Mouse (Mus musculus) neural tube, embryonic 12.5 days (tissue): ENCODE data around the gene Lmbr1. TPM values are rescaled to one million over a fixed set of nuclear protein-coding genes. Genes with fewer than 3 reads are reported as not detected.

Source experiments
- ATAC-seq: fragments of 200-750 bp; cut with Nextera tagmentation; 2 replicates; pipeline ENCODE4 v1.8.0; 2017; ENCODE audit warnings: low read depth, mild to moderate bottlenecking, moderate TSS enrichment, moderate library complexity; ENCODE audit not compliant: low FRiP score
- H3K27ac ChIP-seq: fragments of 300-500 bp; sonication (generic); 2 replicates; pipeline ENCODE4 v1.5.1; 2016
- H3K27me3 ChIP-seq: fragments of 300-500 bp; sonication (generic); replicated peaks from 2 replicates; pipeline ENCODE4 v1.6.1; 2016; ENCODE audit warnings: mild to moderate bottlenecking
- H3K36me3 ChIP-seq: fragments of 300-500 bp; sonication (generic); 2 replicates; pipeline ENCODE4 v1.6.1; 2016; ENCODE audit warnings: mild to moderate bottlenecking
- H3K4me1 ChIP-seq: fragments of 300-500 bp; sonication (generic); 2 replicates; pipeline ENCODE4 v1.6.1; 2016
- H3K4me2 ChIP-seq: fragments of 300-500 bp; sonication (generic); replicated peaks from 2 replicates; pipeline ENCODE4 v1.6.1; 2016; ENCODE audit warnings: mild to moderate bottlenecking
- H3K4me3 ChIP-seq: fragments of 300-500 bp; sonication (generic); 2 replicates; pipeline ENCODE4 v1.5.1; 2016
- H3K9ac ChIP-seq: fragments of 300-500 bp; sonication (generic); 2 replicates; pipeline ENCODE4 v1.6.1; 2016; ENCODE audit warnings: mild to moderate bottlenecking
- H3K9me3 ChIP-seq: fragments of 300-500 bp; sonication (generic); 2 replicates; pipeline ENCODE4 v1.6.1; 2016; ENCODE audit warnings: mild to moderate bottlenecking
- WGBS: fragments of 180-500 bp; shearing (Covaris S2); methylation state at CpG from one replicate; pipeline ENCODE4 v1.1.7; 2016; 5-methylcytosine and 5-hydroxymethylcytosine counted together
- microRNA-seq: library from miRNA; unstranded; fragments of <30 nt; microRNA quantifications from one replicate; pipeline ENCODE4, GENCODE M21; 2017
- polyA plus RNA-seq: library from polyadenylated mRNA; unstranded; fragments of >200 nt; fragmentation: Nextera tagmentation; extraction: Ambion mirVana; gene quantifications from 2 replicates; pipeline ENCODE4 v1.2.1, GENCODE M21; 2016

Gene Lmbr1
- polyA plus RNA-seq, 1 experiment from 2014 or later, result 17.6 TPM

- no peaks in the 10 kb centered on the region for H3K27me3 ChIP-seq
- H3K27ac ChIP-seq, result peak within 1 kb of the TSS; percentile 70
- peak; percentile 97 for ATAC-seq
- peak within 1 kb of the TSS; percentile 70 for H3K4me2 ChIP-seq
- H3K4me1 ChIP-seq, result peaks cover 3% of the 10 kb centered on the region; the same call in 1 of the 2 replicates
- H3K9me3 ChIP-seq, result no peaks in the 10 kb centered on the region
- peak within 1 kb of the TSS; percentile 81 for H3K9ac ChIP-seq
- H3K4me3 ChIP-seq, result peak within 1 kb of the TSS; percentile 54
- WGBS, result under 1% methylated on average over 69 of the region's 70 CpGs
- H3K36me3 ChIP-seq, result no peaks in the 10 kb centered on the region
These were observed 182.5 kb downstream of the Lmbr1 start, which contains the start of gene Rnf32 for GRCm38 (mm10) chr5:29195570-29196263. TSS of gene Rnf32 (plus strand) at chr5:29195992.

GRCm38 (mm10) chr5:29195231-29195569, 183.0 kb downstream of the Lmbr1 start:
- peak overlapping the region; percentile 54 for H3K4me3 ChIP-seq
- peak overlapping the region; percentile 70 for H3K4me2 ChIP-seq
- H3K9me3 ChIP-seq, result no peaks in the 10 kb centered on the region
- peak overlapping the region; percentile 81 for H3K9ac ChIP-seq
- WGBS, result 3% methylated on average over 9 of the region's 9 CpGs
- H3K36me3 ChIP-seq, result no peaks in the 10 kb centered on the region
- peak overlapping the region; percentile 70 for H3K27ac ChIP-seq
- no peak for ATAC-seq
- no peaks in the 10 kb centered on the region for H3K27me3 ChIP-seq
- H3K4me1 ChIP-seq, result peaks cover 3% of the 10 kb centered on the region; the same call in 1 of the 2 replicates

DNA sequence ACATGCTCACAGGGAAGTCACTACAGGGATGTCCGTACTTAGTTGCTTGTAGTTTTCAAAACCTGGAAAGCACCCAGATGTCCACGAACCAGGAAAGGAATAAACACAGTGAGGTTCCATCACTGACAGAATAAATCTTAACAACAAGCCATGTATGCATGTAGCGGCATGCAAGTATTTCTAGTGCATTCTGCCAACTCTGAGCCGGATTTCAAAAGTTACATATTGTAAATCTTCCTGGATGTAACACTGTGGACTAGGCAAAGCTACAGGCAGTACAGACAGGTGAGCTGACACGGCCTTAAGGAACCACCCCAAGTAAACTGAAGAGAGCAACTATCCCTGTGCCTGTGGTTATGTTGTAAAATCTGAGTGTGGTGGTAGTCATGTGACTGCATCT, 191.4 kb downstream of the Lmbr1 start:
- Histone ChIP-seq H3K4me1 (no peaks in the 10 kb centered on the region), H3K9ac (no peak overlapping the region), H3K4me3 (no peak overlapping the region), H3K36me3 (no peaks in the 10 kb centered on the region), H3K4me2 (no peak overlapping the region), H3K9me3 (no peaks in the 10 kb centered on the region), H3K27ac (no peak overlapping the region), H3K27me3 (no peaks in the 10 kb centered on the region)
- WGBS, result 84% methylated on average over 5 of the region's 5 CpGs
- no peak for ATAC-seq

Small RNAs within 50 kb of the gene (microRNA-seq; reads per million reads assigned to microRNA genes)
- gene Gm23801, result not detected

Other genes with a start within 250 kb of the Lmbr1 start
- gene Rnf32, start 182.4 kb downstream of the Lmbr1 start, polyA plus RNA-seq, result 7.3 and 8.9 TPM in 2 replicates
- 23.5 and 25.0 TPM in 2 replicates for gene Nom1, start 56.3 kb upstream of the Lmbr1 start, polyA plus RNA-seq
- gene Mnx1, start 100.1 kb upstream of the Lmbr1 start, polyA plus RNA-seq, result 6.9 and 10.3 TPM in 2 replicates
- 43.3 and 45.1 TPM in 2 replicates for gene Ube3c, start 190.9 kb upstream of the Lmbr1 start, polyA plus RNA-seq